Mouse (Mus musculus) stomach, embryonic 16.5 days (tissue): ENCODE results near the gene Mob3b. TPM values are rescaled to one million over a fixed set of nuclear protein-coding genes. Genes with fewer than 3 reads are reported as not detected.

Source experiments
- ATAC-seq: fragments of 200-750 bp; cut with Nextera tagmentation; 2 replicates; pipeline ENCODE4 v1.8.0; 2017; ENCODE audit warnings: moderate number of reproducible peaks, moderate TSS enrichment; ENCODE audit not compliant: insufficient read depth, low FRiP score
- H3K27ac ChIP-seq: fragments of 300-500 bp; sonication (generic); 2 replicates; pipeline ENCODE4 v1.5.1; 2014; ENCODE audit warnings: low read length
- H3K27me3 ChIP-seq: fragments of 300-500 bp; sonication (generic); 2 replicates; pipeline ENCODE4 v1.6.1; 2014; ENCODE audit warnings: low read length, control low read depth, mixed read lengths; ENCODE audit not compliant: control insufficient read depth, insufficient read depth
- H3K36me3 ChIP-seq: fragments of 300-500 bp; sonication (generic); 2 replicates; pipeline ENCODE4 v1.6.1; 2014; ENCODE audit warnings: low read length; ENCODE audit not compliant: control insufficient read depth, insufficient read depth
- H3K4me1 ChIP-seq: fragments of 300-500 bp; sonication (generic); 2 replicates; pipeline ENCODE4 v1.6.1; 2014; ENCODE audit warnings: low read length, control low read depth, mixed read lengths; ENCODE audit not compliant: control insufficient read depth, insufficient read depth
- H3K4me2 ChIP-seq: fragments of 300-500 bp; sonication (generic); 2 replicates; pipeline ENCODE4 v1.6.1; 2014; ENCODE audit warnings: low read depth, low read length, mixed read lengths
- H3K4me3 ChIP-seq: fragments of 300-500 bp; sonication (generic); replicated peaks from 2 replicates; pipeline ENCODE4 v1.5.1; 2014; ENCODE audit warnings: mild to moderate bottlenecking, low read length
- H3K9ac ChIP-seq: fragments of 300-500 bp; sonication (generic); 2 replicates; pipeline ENCODE4 v1.6.1; 2014; ENCODE audit warnings: low read length
- H3K9me3 ChIP-seq: fragments of 300-500 bp; sonication (generic); replicated peaks from 2 replicates; pipeline ENCODE4 v1.6.1; 2016; ENCODE audit warnings: low read length, control low read depth; ENCODE audit not compliant: control insufficient read depth
- WGBS: fragments of 180-500 bp; shearing (Covaris S2); extraction: QIAGEN DNeasy Blood & Tissue Kit; methylation state at CpG from one replicate; pipeline ENCODE4 v1.1.7; 2014; 5-methylcytosine and 5-hydroxymethylcytosine counted together
- polyA plus RNA-seq: library from polyadenylated mRNA; unstranded; fragments of >200 nt; fragmentation: Nextera tagmentation; extraction: Ambion mirVana; gene quantifications from 2 replicates; pipeline ENCODE4 v1.2.1, GENCODE M21; 2015

Gene Mob3b
- polyA plus RNA-seq, 1 experiment from 2014 or later: 26.8 TPM

GRCm38 (mm10) chr4:35155132-35155922 is 2.0 kb downstream of the Mob3b start:
- Histone ChIP-seq H3K27ac (peak overlapping the region; percentile 88), H3K36me3 (no peaks in the 10 kb centered on the region), H3K4me2 (peak overlapping the region; percentile 67), H3K9ac (peak overlapping the region; percentile 79), H3K9me3 (no peaks in the 10 kb centered on the region), H3K4me3 (peak overlapping the region; percentile 79), H3K27me3 (no peaks in the 10 kb centered on the region), H3K4me1 (peaks cover 10% of the 10 kb centered on the region; the same call in 1 of the 2 replicates)
- ATAC-seq: peak; percentile 78
- WGBS: 18% methylated on average over 20 of the region's 20 CpGs

DNA sequence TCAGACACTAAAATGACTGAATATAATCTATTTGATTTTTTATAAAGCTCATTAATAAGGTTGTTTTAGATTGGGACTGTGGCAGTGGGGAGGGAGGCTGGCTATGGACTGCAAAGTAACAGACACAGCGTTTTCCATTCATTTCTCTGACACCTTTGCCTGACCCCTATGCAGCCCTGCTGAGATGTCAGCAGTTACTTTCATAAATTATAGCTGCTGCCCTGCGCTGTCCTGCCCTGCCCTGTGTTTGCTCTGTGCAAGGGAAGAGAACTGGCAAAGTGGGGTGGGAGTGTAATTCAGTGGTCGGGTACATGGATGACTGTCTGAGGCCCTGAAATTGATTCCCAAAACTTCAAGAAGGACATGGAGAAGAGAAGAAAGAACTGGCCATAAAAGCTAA is 3.2 kb downstream of the Mob3b start:
- Histone ChIP-seq H3K27me3 (no peaks in the 10 kb centered on the region), H3K4me3 (no peak overlapping the region), H3K9me3 (no peaks in the 10 kb centered on the region), H3K27ac (no peak overlapping the region), H3K4me2 (no peak overlapping the region), H3K9ac (peak overlapping the region; percentile 28; the same call in 1 of the 2 replicates), H3K4me1 (peaks cover 10% of the 10 kb centered on the region; the same call in 1 of the 2 replicates), H3K36me3 (no peaks in the 10 kb centered on the region)
- 34% methylated on average over 3 of the region's 3 CpGs for WGBS
- no peak for ATAC-seq

DNA sequence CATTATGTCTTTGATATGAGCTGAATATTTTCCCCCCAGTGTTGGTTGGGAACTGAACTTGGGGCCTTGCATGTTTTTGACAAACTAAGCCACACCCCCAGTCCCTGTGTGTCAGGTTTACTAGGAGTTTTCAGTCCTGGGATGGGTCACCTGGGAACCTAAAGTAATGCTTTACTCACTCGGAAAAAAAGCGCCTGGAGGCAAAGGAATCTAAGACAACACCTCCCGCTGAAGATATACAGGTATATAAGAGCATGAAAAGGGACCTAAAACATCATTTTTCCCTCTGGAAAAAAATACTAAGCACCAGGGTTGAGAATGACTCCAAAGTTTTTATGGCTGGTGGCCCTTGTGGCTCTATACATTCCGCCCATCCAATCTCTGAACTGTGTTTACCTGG is 5.5 kb downstream of the Mob3b start, which contains the start of gene Ifnk:
Gene Ifnk (plus strand): TSS at position 301 of the 400 bp plus-strand sequence.
- Histone ChIP-seq H3K36me3 (no peaks in the 10 kb centered on the region), H3K27ac (no peak within 1 kb of the TSS), H3K4me3 (no peak within 1 kb of the TSS), H3K9ac (no peak within 1 kb of the TSS), H3K4me2 (no peak within 1 kb of the TSS), H3K9me3 (no peaks in the 10 kb centered on the region), H3K27me3 (no peaks in the 10 kb centered on the region), H3K4me1 (peaks cover 6% of the 10 kb centered on the region; the same call in 1 of the 2 replicates)
- no peak for ATAC-seq
- WGBS: 84% methylated on average over 4 of the region's 4 CpGs

- Histone ChIP-seq H3K4me3 (no peak overlapping the region), H3K27me3 (no peaks in the 10 kb centered on the region), H3K9ac (no peak overlapping the region), H3K4me2 (no peak overlapping the region), H3K27ac (no peak overlapping the region), H3K4me1 (peaks cover 11% of the 10 kb centered on the region), H3K36me3 (no peaks in the 10 kb centered on the region), H3K9me3 (no peaks in the 10 kb centered on the region)
- ATAC-seq: no peak
- WGBS: 76% methylated on average over 3 of the region's 3 CpGs
Observed at GRCm38 (mm10) chr4:35150706-35151105, 6.6 kb downstream of the Mob3b start.

DNA sequence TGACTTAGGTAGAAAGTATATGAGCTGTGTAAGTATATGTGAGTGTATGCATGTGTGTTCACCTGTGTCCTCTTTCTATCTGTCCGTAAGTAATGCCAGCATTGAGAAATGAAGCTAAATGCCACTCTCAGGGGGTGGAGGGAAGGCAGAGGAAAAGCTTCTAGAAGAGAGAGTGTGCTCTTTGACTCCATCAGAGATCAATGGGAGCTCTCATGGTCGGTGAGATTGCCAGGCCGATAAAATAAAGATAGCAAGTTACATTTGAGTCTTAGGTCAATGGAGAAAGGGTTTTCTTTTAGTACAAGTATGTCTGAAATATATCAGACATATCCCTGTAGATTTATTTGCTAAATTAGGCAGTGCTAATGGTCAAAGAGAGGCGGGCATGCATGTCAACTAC is 9.0 kb downstream of the Mob3b start:
- Histone ChIP-seq H3K4me1 (peaks cover 16% of the 10 kb centered on the region; the same call in 1 of the 2 replicates), H3K4me3 (no peak overlapping the region), H3K9ac (no peak overlapping the region), H3K27me3 (no peaks in the 10 kb centered on the region), H3K36me3 (no peaks in the 10 kb centered on the region), H3K27ac (no peak overlapping the region), H3K4me2 (no peak overlapping the region), H3K9me3 (no peaks in the 10 kb centered on the region)
- WGBS: 85% methylated on average over 4 of the region's 4 CpGs
- no peak for ATAC-seq

DNA sequence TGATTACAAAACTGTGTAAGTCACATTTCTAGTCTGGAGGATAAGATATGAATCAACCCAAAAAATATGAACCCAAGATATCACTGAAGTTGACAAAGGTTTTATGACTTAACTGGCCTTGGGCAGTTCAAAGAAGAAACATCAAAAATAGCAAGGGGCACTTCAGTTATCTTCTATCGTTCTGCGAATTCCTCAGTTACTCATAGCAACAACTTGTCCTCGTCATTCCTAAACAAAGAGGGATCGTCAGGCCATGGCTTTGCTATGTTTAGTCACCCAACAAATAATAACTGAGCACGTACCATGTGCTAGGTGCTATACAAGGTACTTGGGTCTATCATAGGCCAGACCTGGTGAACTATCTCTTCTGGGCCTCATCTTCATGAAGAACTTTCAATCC is 10.7 kb downstream of the Mob3b start:
- WGBS: 64% methylated on average over 5 of the region's 5 CpGs
- Histone ChIP-seq H3K4me2 (no peak overlapping the region), H3K9me3 (no peaks in the 10 kb centered on the region), H3K9ac (no peak overlapping the region), H3K4me1 (peaks cover 16% of the 10 kb centered on the region; the same call in 1 of the 2 replicates), H3K4me3 (no peak overlapping the region), H3K27ac (no peak overlapping the region), H3K36me3 (no peaks in the 10 kb centered on the region), H3K27me3 (no peaks in the 10 kb centered on the region)
- ATAC-seq: no peak

- Histone ChIP-seq H3K4me2 (no peak overlapping the region), H3K4me3 (no peak overlapping the region), H3K36me3 (no peaks in the 10 kb centered on the region), H3K9me3 (no peaks in the 10 kb centered on the region), H3K9ac (no peak overlapping the region), H3K27ac (peak overlapping the region; percentile 37; the same call in 1 of the 2 replicates), H3K27me3 (no peaks in the 10 kb centered on the region), H3K4me1 (peaks cover 16% of the 10 kb centered on the region; the same call in 1 of the 2 replicates)
- no peak for ATAC-seq
- WGBS: 68% methylated on average over 10 of the region's 10 CpGs
Observed at GRCm38 (mm10) chr4:35145726-35146125, 11.6 kb downstream of the Mob3b start.

DNA sequence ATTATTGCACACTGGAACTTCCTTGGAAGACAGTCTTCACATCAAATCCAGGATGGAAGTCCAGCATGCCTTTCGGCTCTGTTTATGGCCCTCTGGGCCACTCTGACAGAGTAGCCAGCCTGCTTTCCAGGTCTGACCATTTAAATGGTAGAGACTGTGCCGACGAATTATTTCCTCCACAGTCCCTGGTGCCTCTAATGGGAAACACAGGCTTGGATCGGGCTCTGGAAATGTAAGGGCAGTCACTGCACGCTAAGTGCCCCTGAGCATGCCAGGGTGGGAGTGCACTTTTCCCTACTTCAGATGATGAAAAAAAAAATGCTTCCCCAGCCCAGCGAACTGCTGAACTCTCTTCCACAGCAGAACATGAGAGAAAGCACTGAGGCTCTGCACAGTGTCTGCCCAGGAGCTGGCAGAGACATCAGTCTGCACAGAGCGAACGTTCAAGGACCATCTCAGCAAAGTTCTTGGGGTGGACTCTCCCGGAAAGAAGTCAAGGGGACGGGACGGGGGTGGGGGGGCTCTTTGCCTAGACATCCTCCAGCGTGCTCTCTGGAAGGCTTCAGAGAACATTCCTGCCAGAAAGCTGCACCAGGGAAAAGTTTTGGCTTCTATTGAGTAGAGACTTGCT is 13.7 kb downstream of the Mob3b start:
- 0 out of 2 replicates have a peak overlapping the region, but pooled peaks have one; percentile 7 for H3K9ac ChIP-seq
- peak; percentile 62; the same call in 1 of the 2 replicates for ATAC-seq
- peak overlapping the region; percentile 48 for H3K27ac ChIP-seq

DNA sequence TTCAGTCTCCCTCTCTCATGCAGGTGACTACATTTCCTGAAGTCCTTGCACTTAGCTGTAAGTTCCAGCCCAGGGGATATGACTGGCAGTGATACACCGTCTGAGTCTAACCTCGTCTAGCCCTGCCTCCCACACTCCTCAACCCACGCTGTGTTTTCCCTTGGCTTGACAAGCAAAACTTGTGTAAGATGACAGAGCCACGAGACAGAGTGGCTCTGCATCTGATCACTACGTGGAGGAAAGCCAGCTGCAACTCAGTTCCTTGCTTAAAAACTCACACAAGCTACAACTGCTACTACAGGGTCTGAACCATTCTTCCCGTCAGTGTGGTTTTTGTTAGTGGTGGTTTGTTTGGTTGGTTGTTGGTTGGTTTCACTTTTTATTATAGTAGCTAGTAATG is 17.0 kb downstream of the Mob3b start:
- Histone ChIP-seq H3K9me3 (no peaks in the 10 kb centered on the region), H3K27ac (no peak overlapping the region), H3K4me2 (no peak overlapping the region), H3K9ac (no peak overlapping the region), H3K36me3 (no peaks in the 10 kb centered on the region), H3K27me3 (no peaks in the 10 kb centered on the region), H3K4me1 (peaks cover 22% of the 10 kb centered on the region), H3K4me3 (no peak overlapping the region)
- no peak for ATAC-seq
- WGBS: 49% methylated on average over 6 of the region's 6 CpGs

More for the DNA sequence above, 13.7 kb downstream of the Mob3b start:
- Histone ChIP-seq H3K4me2 (peak overlapping the region; percentile 22; the same call in 1 of the 2 replicates), H3K36me3 (no peaks in the 10 kb centered on the region), H3K4me3 (no peak overlapping the region), H3K4me1 (peaks cover 16% of the 10 kb centered on the region; the same call in 1 of the 2 replicates), H3K9me3 (no peaks in the 10 kb centered on the region), H3K27me3 (no peaks in the 10 kb centered on the region)
- WGBS: 57% methylated on average over 12 of the region's 12 CpGs
